Mouse (Mus musculus) MEL (cell line): ENCODE data around the gene Clcn6.

Source experiments
- BHLHE40 ChIP-seq: IDR thresholded peaks from 2 replicates; pipeline ENCODE4 v1.6.1; 2012; ENCODE audit warnings: low read depth, mild to moderate bottlenecking, inconsistent platforms, low read length, improper control_type of control experiment, borderline replicate concordance
- CTCF ChIP-seq, 3 experiments: IDR thresholded peaks in 2 of 3; conservative IDR thresholded peaks in 1 of 3; 2 replicates each; pipeline ENCODE4 v1.5.1; 2011 to 2012; ENCODE audit warnings: low read length in 3 of 3, low read depth in 2 of 3, mild to moderate bottlenecking in 2 of 3, improper control_type of control experiment in 1 of 3, inconsistent platforms in 1 of 3, mixed read lengths in 1 of 3, moderate library complexity in 1 of 3; ENCODE audit not compliant: control insufficient read depth in 1 of 3, insufficient read depth in 1 of 3, poor library complexity in 1 of 3, severe bottlenecking in 1 of 3
- EP300 ChIP-seq, 2 experiments: IDR thresholded peaks; 2 replicates each; pipeline ENCODE4 v1.6.1; 2011; ENCODE audit warnings: improper control_type of control experiment in 2 of 2, low read length in 2 of 2, low read depth in 1 of 2, mild to moderate bottlenecking in 1 of 2
- ETS1 ChIP-seq: IDR thresholded peaks from 2 replicates; pipeline ENCODE4 v1.6.1; 2012; ENCODE audit warnings: low read depth, mild to moderate bottlenecking, inconsistent platforms, low read length, improper control_type of control experiment, moderate library complexity
- GATA1 ChIP-seq: IDR thresholded peaks from 2 replicates; pipeline ENCODE4 v1.6.1; 2011; ENCODE audit warnings: low read depth, low read length, improper control_type of control experiment
- MAFK ChIP-seq: IDR thresholded peaks from 2 replicates; pipeline ENCODE4 v1.6.1; 2011; ENCODE audit warnings: low read depth, mild to moderate bottlenecking, low read length, improper control_type of control experiment, borderline replicate concordance
- MAX ChIP-seq: IDR thresholded peaks from 2 replicates; pipeline ENCODE4 v1.6.1; 2011; ENCODE audit warnings: low read length, improper control_type of control experiment
- MYC ChIP-seq: IDR thresholded peaks from 2 replicates; pipeline ENCODE4 v1.6.1; 2011; ENCODE audit warnings: low read depth, mild to moderate bottlenecking, low read length, improper control_type of control experiment, moderate library complexity
- NRF1 ChIP-seq: IDR thresholded peaks from 2 replicates; pipeline ENCODE4 v1.6.1; 2014; ENCODE audit warnings: low read depth, mild to moderate bottlenecking, inconsistent platforms, low read length, improper control_type of control experiment, moderate library complexity; ENCODE audit not compliant: poor library complexity, insufficient read depth, severe bottlenecking
- POLR2A ChIP-seq, 2 experiments: IDR thresholded peaks; 2 replicates each; pipeline ENCODE4 v1.6.1; 2011 to 2012; ENCODE audit warnings: low read length in 2 of 2, mild to moderate bottlenecking in 2 of 2, control low read depth in 1 of 2, improper control_type of control experiment in 1 of 2, low read depth in 1 of 2, moderate library complexity in 1 of 2; ENCODE audit not compliant: control insufficient read depth in 1 of 2, insufficient read depth in 1 of 2, poor library complexity in 1 of 2
- RAD21 ChIP-seq: IDR thresholded peaks from 2 replicates; pipeline ENCODE4 v1.6.1; 2011; ENCODE audit warnings: mild to moderate bottlenecking, low read depth, low read length, improper control_type of control experiment
- RCOR1 ChIP-seq: IDR thresholded peaks from 2 replicates; pipeline ENCODE4 v1.6.1; 2012; ENCODE audit warnings: low read depth, mild to moderate bottlenecking, inconsistent platforms, low read length, improper control_type of control experiment
- ZKSCAN1 ChIP-seq: IDR thresholded peaks from 2 replicates; pipeline ENCODE4 v1.6.1; 2012; ENCODE audit warnings: low read depth, mild to moderate bottlenecking, inconsistent platforms, low read length, improper control_type of control experiment, moderate library complexity

DNA sequence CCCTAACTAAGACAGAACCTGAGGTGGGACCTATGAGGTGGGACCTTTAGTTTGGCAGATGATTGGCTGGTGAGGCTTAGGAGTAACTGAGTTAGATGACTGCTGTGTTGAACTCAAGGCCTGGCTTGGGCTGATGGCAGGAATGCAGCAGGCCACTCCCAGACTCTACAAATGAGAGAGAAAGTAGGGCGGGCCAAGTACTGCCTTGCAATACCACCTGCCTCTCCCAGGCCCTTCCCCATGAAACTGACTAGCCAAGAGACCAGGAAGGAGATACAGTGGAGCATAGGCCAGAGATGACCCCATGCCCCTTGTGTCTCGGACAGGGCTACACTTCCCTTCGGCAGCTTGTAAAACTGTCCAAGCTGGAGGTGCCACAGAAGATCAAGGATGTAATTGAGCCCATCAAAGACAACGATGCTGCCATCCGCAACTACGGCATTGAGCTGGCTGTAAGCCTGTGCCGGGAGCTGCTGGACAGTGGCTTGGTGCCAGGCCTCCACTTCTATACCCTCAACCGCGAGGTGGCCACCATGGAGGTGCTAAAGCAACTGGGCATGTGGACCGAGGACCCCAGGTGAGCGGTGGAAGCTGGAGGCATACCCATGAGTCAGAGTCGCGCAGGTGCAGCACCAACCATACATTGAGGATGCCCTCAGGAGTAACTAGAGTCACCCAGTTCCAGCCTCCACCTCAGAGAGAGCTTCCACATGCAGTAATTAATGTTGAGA is 12.6 kb upstream of the Clcn6 start:
- TF ChIP-seq GATA1 (no peak), CTCF (IDR thresholded peaks at IDR 0.05 in 2 of 3, conservative IDR thresholded peaks at IDR 0.05 in 1 of 3; ENCODE audit: control insufficient read depth in 1 of 3, insufficient read depth in 1 of 3, low read depth in 2 of 3, low read length in 3 of 3, poor library complexity in 1 of 3, severe bottlenecking in 1 of 3) (no peak), BHLHE40 (no peak), RAD21 (no peak), POLR2A (IDR thresholded peaks at IDR 0.05; ENCODE audit: control insufficient read depth in 1 of 2, insufficient read depth in 1 of 2, low read depth in 1 of 2, low read length in 2 of 2, poor library complexity in 1 of 2) (no peak), ZKSCAN1 (no peak), EP300 (IDR thresholded peaks at IDR 0.05; ENCODE audit: low read depth in 1 of 2, low read length in 2 of 2) (no peak), NRF1 (no peak), MAX (no peak), RCOR1 (no peak), MAFK (no peak), MYC (no peak), ETS1 (no peak)
